Mouse (Mus musculus): ENCODE measurements around the gene Nupr1.

DNA sequence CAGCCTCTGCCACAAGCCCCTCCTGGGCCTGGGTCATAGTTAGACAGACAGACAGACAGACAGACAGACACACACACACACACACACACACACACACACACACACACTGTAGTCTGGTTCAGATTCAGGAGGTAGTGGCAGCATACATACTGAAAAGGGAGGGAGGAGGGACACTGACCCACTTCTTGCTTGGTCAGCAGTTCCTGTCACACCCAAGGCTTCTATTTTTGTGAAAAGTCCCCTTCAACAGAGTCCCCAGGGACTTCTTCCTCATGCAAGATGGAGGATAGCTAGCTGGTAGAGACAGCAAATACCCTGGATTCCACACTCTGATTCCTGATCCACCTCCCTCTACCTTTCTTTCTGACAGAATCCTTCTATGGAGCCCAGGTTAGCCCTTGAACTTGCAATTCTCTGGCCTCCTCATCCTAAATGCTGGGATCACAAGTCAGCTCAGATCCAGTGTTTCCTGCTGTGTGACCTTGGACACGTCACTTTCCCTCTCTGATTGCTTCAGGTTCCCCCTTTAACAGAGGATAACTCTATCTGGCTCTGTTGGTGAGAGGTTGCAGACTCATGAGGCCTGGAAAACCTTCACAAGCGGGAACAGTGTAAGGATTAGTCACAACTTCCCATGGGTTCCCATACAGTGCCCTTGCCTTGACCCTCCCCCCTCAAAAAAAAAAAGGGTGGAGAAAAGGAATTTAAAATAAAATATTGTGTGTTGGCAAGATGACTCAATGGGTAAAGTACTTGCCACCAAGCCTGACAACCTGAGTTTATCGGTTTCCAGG is 4.7 kb downstream of the Nupr1 start:
- no peak for TF ChIP-seq POLR2A (IDR thresholded peaks at IDR 0.05; ENCODE audit: borderline replicate concordance, extremely low read depth, low read depth, low read length)
- no peak for TF ChIP-seq CTCF (IDR thresholded peaks at IDR 0.05; ENCODE audit: insufficient read depth, low read length)
